Mouse (Mus musculus): ENCODE data around the gene Ccdc175.

DNA sequence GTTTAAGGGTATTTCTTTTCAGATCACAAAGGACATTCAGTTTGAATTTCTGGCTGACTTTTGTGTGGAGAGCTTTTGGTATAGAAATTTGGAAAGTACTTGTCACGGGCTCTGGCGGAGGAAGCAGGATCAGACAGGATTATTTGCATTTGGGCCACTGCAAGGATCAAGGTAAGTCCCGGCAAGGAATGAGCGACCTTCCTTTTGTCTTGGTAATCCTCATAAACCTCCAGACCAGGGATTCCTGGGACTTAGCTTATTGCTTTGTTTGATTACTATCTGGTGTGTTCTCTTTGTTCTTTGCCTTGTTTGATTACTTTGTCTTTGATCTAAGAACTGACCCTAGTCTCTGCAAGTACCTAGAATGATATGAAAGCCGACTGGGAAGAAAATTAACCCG lies 131.0 kb downstream of the Ccdc175 start:
- TF ChIP-seq EP300 (IDR thresholded peaks at IDR 0.05; ENCODE audit: low read depth) = no peak
- TF ChIP-seq CTCF (IDR thresholded peaks at IDR 0.05; ENCODE audit: low read depth) = no peak

Measured in heart, postnatal 0 days (tissue).